Mouse (Mus musculus) lung, embryonic 14.5 days (tissue): Measurements from ENCODE around the gene Duoxa1. TPM values are rescaled to one million over a fixed set of nuclear protein-coding genes. Genes with fewer than 3 reads are reported as not detected.

Source experiments
- ATAC-seq: fragments of 200-750 bp; cut with Nextera tagmentation; 2 replicates; pipeline ENCODE4 v1.8.0; 2017; ENCODE audit warnings: mild to moderate bottlenecking, moderate TSS enrichment, moderate library complexity; ENCODE audit not compliant: insufficient read depth
- DNase-seq: peaks from one replicate; pipeline ENCODE4 v3.0.0-alpha.2; 2015
- H3K27ac ChIP-seq: fragments of 300-500 bp; sonication (generic); 2 replicates; pipeline ENCODE4 v1.5.1; 2014; ENCODE audit warnings: low read depth, mild to moderate bottlenecking, moderate library complexity
- H3K27me3 ChIP-seq: fragments of 300-500 bp; sonication (generic); 2 replicates; pipeline ENCODE4 v1.6.1; 2014; ENCODE audit warnings: low read length, control low read depth; ENCODE audit not compliant: insufficient read depth
- H3K36me3 ChIP-seq: fragments of 300-500 bp; sonication (generic); 2 replicates; pipeline ENCODE4 v1.6.1; 2014; ENCODE audit warnings: control low read depth; ENCODE audit not compliant: insufficient read depth
- H3K4me1 ChIP-seq: fragments of 300-500 bp; sonication (generic); 2 replicates; pipeline ENCODE4 v1.6.1; 2014; ENCODE audit warnings: antibody characterized with exemption, control low read depth; ENCODE audit not compliant: insufficient read depth
- H3K4me2 ChIP-seq: fragments of 300-500 bp; sonication (generic); 2 replicates; pipeline ENCODE4 v1.6.1; 2014; ENCODE audit warnings: mild to moderate bottlenecking
- H3K4me3 ChIP-seq: fragments of 300-500 bp; sonication (generic); 2 replicates; pipeline ENCODE4 v1.5.1; 2014; ENCODE audit warnings: low read depth, low read length
- H3K9ac ChIP-seq: fragments of 300-500 bp; sonication (generic); 2 replicates; pipeline ENCODE4 v1.6.1; 2014
- H3K9me3 ChIP-seq: fragments of 300-500 bp; sonication (generic); 2 replicates; pipeline ENCODE4 v1.6.1; 2016; ENCODE audit warnings: low read depth, low read length, control low read depth
- CTCF ChIP-seq: IDR thresholded peaks from 2 replicates; pipeline ENCODE4 v1.5.1; 2016; ENCODE audit warnings: antibody characterized with exemption, low read depth
- WGBS: fragments of 180-500 bp; shearing (Covaris S2); extraction: QIAGEN DNeasy Blood & Tissue Kit; methylation state at CpG from one replicate; pipeline ENCODE4 v1.1.7; 2014; 5-methylcytosine and 5-hydroxymethylcytosine counted together
- polyA plus RNA-seq: library from polyadenylated mRNA; unstranded; fragments of >200 nt; fragmentation: Nextera tagmentation; extraction: Ambion mirVana; gene quantifications from 2 replicates; pipeline ENCODE4 v1.2.1, GENCODE M21; 2014

Gene Duoxa1
- polyA plus RNA-seq, 1 experiment from 2014 or later, result not detected

GRCm38 (mm10) chr2:122311561-122311960, 2.0 kb downstream of the Duoxa1 start:
- DNase-seq (no peak), ATAC-seq (no peak)
- Histone ChIP-seq H3K4me3 (no peak overlapping the region), H3K27ac (no peak overlapping the region), H3K9me3 (no peaks in the 10 kb centered on the region), H3K4me2 (no peak overlapping the region), H3K27me3 (peaks cover 42% of the 10 kb centered on the region), H3K4me1 (no peaks in the 10 kb centered on the region), H3K9ac (no peak overlapping the region), H3K36me3 (no peaks in the 10 kb centered on the region)
- TF ChIP-seq CTCF, result no peak
- WGBS, result 65% methylated on average over 2 of the region's 2 CpGs

DNA sequence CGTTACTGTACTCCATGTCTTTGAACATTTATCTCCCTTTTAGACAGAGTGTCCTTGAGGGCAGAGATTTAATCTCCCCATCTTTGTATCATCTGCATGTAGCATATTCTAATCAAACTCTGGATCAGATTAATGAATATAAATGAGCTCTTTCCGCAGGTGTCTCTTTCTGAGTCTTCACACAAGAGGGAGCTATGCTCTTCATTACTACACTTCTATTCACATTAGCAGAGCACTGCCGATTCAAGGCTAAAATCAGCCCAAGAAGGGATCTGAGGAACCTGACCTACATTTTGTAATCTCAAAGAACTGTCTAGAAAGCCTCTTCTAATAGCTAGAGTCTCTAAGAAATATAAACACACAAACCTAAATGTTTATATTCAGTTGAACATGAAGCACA, 3.9 kb downstream of the Duoxa1 start:
- Histone ChIP-seq H3K4me1 (no peaks in the 10 kb centered on the region), H3K27ac (no peak overlapping the region), H3K36me3 (no peaks in the 10 kb centered on the region), H3K27me3 (peaks cover 42% of the 10 kb centered on the region), H3K4me3 (no peak overlapping the region), H3K4me2 (no peak overlapping the region), H3K9me3 (no peaks in the 10 kb centered on the region), H3K9ac (no peak overlapping the region)
- no peak for TF ChIP-seq CTCF
- 43% methylated on average over 3 of the region's 3 CpGs for WGBS
- ATAC-seq (no peak), DNase-seq (no peak)

DNA sequence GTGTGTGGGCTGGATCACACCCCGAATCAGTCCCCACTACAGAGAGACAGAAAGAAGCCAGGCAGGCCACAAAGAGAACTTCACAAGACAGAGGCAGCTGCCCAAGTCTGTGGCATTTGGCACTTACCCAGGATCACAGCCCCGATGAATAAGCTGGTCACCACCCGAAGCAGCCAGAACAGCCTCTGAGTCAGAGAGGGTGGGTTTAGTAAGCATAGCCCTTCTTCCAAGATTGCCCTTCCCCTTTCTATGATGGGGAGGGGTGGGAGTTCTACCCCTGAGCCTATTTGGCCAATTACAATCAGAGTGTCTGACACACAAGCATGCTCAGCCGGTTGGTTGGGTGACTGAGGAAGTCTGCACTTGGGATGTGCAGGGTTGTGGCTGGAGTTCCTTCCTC, 7.3 kb downstream of the Duoxa1 start:
- H3K27me3 ChIP-seq, result peaks cover 26% of the 10 kb centered on the region
- DNase-seq (no peak), ATAC-seq (no peak)
- H3K36me3 ChIP-seq, result no peaks in the 10 kb centered on the region
- no peak for TF ChIP-seq CTCF
- no peak overlapping the region for H3K9ac ChIP-seq
- no peaks in the 10 kb centered on the region for H3K4me1 ChIP-seq
- H3K4me3 ChIP-seq, result no peak overlapping the region
- no peaks in the 10 kb centered on the region for H3K9me3 ChIP-seq
- no peak overlapping the region for H3K27ac ChIP-seq
- WGBS, result 37% methylated on average over 4 of the region's 4 CpGs
- no peak overlapping the region for H3K4me2 ChIP-seq

GRCm38 (mm10) chr2:122305097-122305892, 8.2 kb downstream of the Duoxa1 start:
- no peaks in the 10 kb centered on the region for H3K9me3 ChIP-seq
- H3K36me3 ChIP-seq, result no peaks in the 10 kb centered on the region
- H3K9ac ChIP-seq, result no peak overlapping the region
- ATAC-seq (no peak), DNase-seq (no peak)
- H3K4me3 ChIP-seq, result no peak overlapping the region
- peaks cover 30% of the 10 kb centered on the region for H3K27me3 ChIP-seq
- WGBS, result 80% methylated on average over 16 of the region's 16 CpGs
- H3K4me2 ChIP-seq, result no peak overlapping the region
- H3K4me1 ChIP-seq, result no peaks in the 10 kb centered on the region
- H3K27ac ChIP-seq, result no peak overlapping the region
- no peak for TF ChIP-seq CTCF

GRCm38 (mm10) chr2:122304544-122304943, 9.0 kb downstream of the Duoxa1 start:
- Histone ChIP-seq H3K9ac (no peak overlapping the region), H3K27ac (no peak overlapping the region), H3K4me1 (no peaks in the 10 kb centered on the region), H3K4me2 (no peak overlapping the region), H3K36me3 (no peaks in the 10 kb centered on the region), H3K27me3 (peaks cover 38% of the 10 kb centered on the region), H3K9me3 (no peaks in the 10 kb centered on the region), H3K4me3 (no peak overlapping the region)
- TF ChIP-seq CTCF, result no peak
- no peak for ATAC-seq
- WGBS, result 84% methylated on average over 6 of the region's 6 CpGs
- no peak for DNase-seq

GRCm38 (mm10) chr2:122302574-122303241, 10.8 kb downstream of the Duoxa1 start:
- Histone ChIP-seq H3K27ac (no peak overlapping the region), H3K27me3 (peaks cover 52% of the 10 kb centered on the region), H3K9me3 (no peaks in the 10 kb centered on the region), H3K4me3 (no peak overlapping the region), H3K9ac (no peak overlapping the region), H3K36me3 (no peaks in the 10 kb centered on the region), H3K4me2 (no peak overlapping the region), H3K4me1 (0 out of 2 replicates have a peak, but pooled peaks cover 6% of the 10 kb centered on the region)
- DNase-seq (peak; percentile 87), ATAC-seq (0 out of 2 replicates have a peak, but pooled peaks have one; percentile 33)
- peak; percentile 75 for TF ChIP-seq CTCF
- WGBS, result 11% methylated on average over 9 of the region's 9 CpGs

DNA sequence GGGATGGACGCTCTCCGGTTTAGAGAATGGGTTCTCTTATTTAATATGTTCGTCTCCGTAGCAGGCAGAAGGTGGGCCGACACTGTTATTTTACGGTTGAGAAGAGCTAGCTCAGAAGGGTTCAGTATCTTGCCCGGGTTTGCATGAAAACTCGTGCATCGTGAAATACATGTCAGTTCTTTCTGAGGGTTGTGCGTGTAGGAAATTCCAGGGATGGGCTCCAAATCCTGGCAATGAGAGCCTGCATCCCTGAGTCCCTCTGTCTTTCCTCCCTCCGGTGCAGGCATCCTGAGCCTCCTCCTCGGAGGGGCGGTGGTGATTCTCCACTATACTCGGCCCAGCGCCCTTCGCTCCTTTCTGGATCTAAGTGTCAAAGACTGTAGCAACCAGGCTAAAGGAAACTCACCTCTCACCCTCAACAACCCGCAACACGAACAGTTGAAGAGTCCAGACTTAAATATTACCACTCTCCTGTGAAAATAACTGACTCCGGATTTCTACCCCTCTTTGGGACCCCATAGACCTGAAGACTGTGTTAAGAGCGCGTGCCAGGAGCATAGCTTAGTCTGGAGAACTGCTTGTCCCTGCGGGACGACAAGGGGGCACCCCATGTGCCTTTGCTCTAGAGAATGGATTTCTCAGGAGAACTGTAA, 11.5 kb downstream of the Duoxa1 start:
- H3K9ac ChIP-seq, result no peak overlapping the region
- H3K4me3 ChIP-seq, result peak overlapping the region; percentile 34
- H3K9me3 ChIP-seq, result no peaks in the 10 kb centered on the region
- H3K4me2 ChIP-seq, result peak overlapping the region; percentile 61
- ATAC-seq (no peak), DNase-seq (no peak)
- H3K27ac ChIP-seq, result no peak overlapping the region
- 9% methylated on average over 23 of the region's 23 CpGs for WGBS
- H3K27me3 ChIP-seq, result peaks cover 55% of the 10 kb centered on the region
- 0 out of 2 replicates have a peak, but pooled peaks cover 6% of the 10 kb centered on the region for H3K4me1 ChIP-seq
- H3K36me3 ChIP-seq, result no peaks in the 10 kb centered on the region
- no peak for TF ChIP-seq CTCF
